Mouse (Mus musculus) forebrain, postnatal 0 days (tissue): ENCODE data around the gene Gtf2h1. TPM values are rescaled to one million over a fixed set of nuclear protein-coding genes. Genes with fewer than 3 reads are reported as not detected.
A peak's percentile ranks its signal among the peaks of the same experiment; 100 is the strongest.

Experiments
- ATAC-seq: fragments of 200-750 bp; cut with Nextera tagmentation; 2 replicates; pipeline ENCODE4 v1.8.0; 2017; ENCODE audit warnings: mild to moderate bottlenecking, moderate library complexity
- DNase-seq: peaks from one replicate; pipeline ENCODE4 v3.0.0-alpha.2; 2015
- H3K27ac ChIP-seq: fragments of 300-500 bp; sonication (generic); 2 replicates; pipeline ENCODE4 v1.5.1; 2014; ENCODE audit warnings: low read depth, mild to moderate bottlenecking, antibody characterized with exemption, low read length, moderate library complexity, mixed read lengths
- H3K27me3 ChIP-seq: fragments of 300-500 bp; sonication (generic); 2 replicates; pipeline ENCODE4 v1.6.1; 2014; ENCODE audit warnings: mild to moderate bottlenecking, low read length, mixed read lengths; ENCODE audit not compliant: insufficient read depth
- H3K36me3 ChIP-seq: fragments of 300-500 bp; sonication (generic); 2 replicates; pipeline ENCODE4 v1.6.1; 2014; ENCODE audit warnings: mild to moderate bottlenecking, moderate library complexity; ENCODE audit not compliant: insufficient read depth
- H3K4me1 ChIP-seq: fragments of 300-500 bp; sonication (generic); 2 replicates; pipeline ENCODE4 v1.6.1; 2014; ENCODE audit warnings: antibody characterized with exemption; ENCODE audit not compliant: insufficient read depth
- H3K4me2 ChIP-seq: fragments of 300-500 bp; sonication (generic); 2 replicates; pipeline ENCODE4 v1.6.1; 2014; ENCODE audit warnings: low read depth, mild to moderate bottlenecking, moderate library complexity
- H3K4me3 ChIP-seq: fragments of 300-500 bp; sonication (generic); 2 replicates; pipeline ENCODE4 v1.5.1; 2014; ENCODE audit warnings: low read depth, low read length, mixed read lengths
- H3K9ac ChIP-seq: fragments of 300-500 bp; sonication (generic); 2 replicates; pipeline ENCODE4 v1.6.1; 2014; ENCODE audit warnings: mild to moderate bottlenecking
- H3K9me3 ChIP-seq: fragments of 300-500 bp; sonication (generic); 2 replicates; pipeline ENCODE4 v1.6.1; 2016; ENCODE audit warnings: low read length
- CTCF ChIP-seq: sonication (generic); IDR thresholded peaks from 2 replicates; pipeline ENCODE4 v1.5.1; 2016; ENCODE audit warnings: antibody characterized with exemption, control low read depth, low read depth
- WGBS: fragments of 180-500 bp; shearing (Covaris S2); extraction: QIAGEN DNeasy Blood & Tissue Kit; methylation state at CpG from one replicate; pipeline ENCODE4 v1.1.7; 2014; 5-methylcytosine and 5-hydroxymethylcytosine counted together
- polyA plus RNA-seq: library from polyadenylated mRNA; unstranded; fragments of >200 nt; fragmentation: Nextera tagmentation; extraction: Ambion mirVana; gene quantifications from 2 replicates; pipeline ENCODE4 v1.2.1, GENCODE M21; 2015
- total RNA-seq: library from RNA; depleted of rRNA; stranded (reverse); fragments of >200 nt; gene quantifications from 2 replicates; pipeline ENCODE4 v1.2.3, GENCODE M21; 2014; rRNA removed

The Gtf2h1 gene
- total RNA-seq (58.2 and 60.1 TPM in 2 replicates), polyA plus RNA-seq (39.0 and 42.1 TPM in 2 replicates)

GRCm38 (mm10) chr7:46795287-46796205 lies at the start of gene Gtf2h1, which contains the start of gene Hps5:
Gene Gtf2h1, plus strand, starts transcription at chr7:46796103.
Gene Hps5, minus strand, starts transcription at chr7:46796064.
- no peaks in the 10 kb centered on the region for H3K9me3 ChIP-seq
- peaks cover 16% of the 10 kb centered on the region for H3K4me1 ChIP-seq
- 1% methylated on average over 74 of the region's 75 CpGs for WGBS
- H3K4me3 ChIP-seq = peak within 1 kb of the TSS; percentile 97
- peak within 1 kb of the TSS; percentile 94 for H3K9ac ChIP-seq
- H3K27ac ChIP-seq = peak within 1 kb of the TSS; percentile 91
- peak; percentile 98 for ATAC-seq
- TF ChIP-seq CTCF = no peak
- H3K27me3 ChIP-seq = no peaks in the 10 kb centered on the region
- peak within 1 kb of the TSS; percentile 91 for H3K4me2 ChIP-seq
- DNase-seq = peak; percentile 97
- H3K36me3 ChIP-seq = peaks cover 11% of the 10 kb centered on the region

- WGBS = 90% methylated on average over 7 of the region's 7 CpGs
- no peak for TF ChIP-seq CTCF
- H3K9me3 ChIP-seq = no peaks in the 10 kb centered on the region
- no peaks in the 10 kb centered on the region for H3K4me1 ChIP-seq
- no peak overlapping the region for H3K9ac ChIP-seq
- no peak overlapping the region for H3K4me2 ChIP-seq
- H3K36me3 ChIP-seq = no peaks in the 10 kb centered on the region
- DNase-seq (no peak), ATAC-seq (no peak)
- no peak overlapping the region for H3K4me3 ChIP-seq
- no peaks in the 10 kb centered on the region for H3K27me3 ChIP-seq
- no peak overlapping the region for H3K27ac ChIP-seq
These were observed 49.5 kb upstream of the Gtf2h1 start for GRCm38 (mm10) chr7:46746381-46746780.

- no peak for ATAC-seq
- H3K27me3 ChIP-seq = no peaks in the 10 kb centered on the region
- H3K4me3 ChIP-seq = no peak overlapping the region
- no peak for TF ChIP-seq CTCF
- no peak for DNase-seq
- no peak overlapping the region for H3K9ac ChIP-seq
- 31% methylated on average over 3 of the region's 3 CpGs for WGBS
- H3K4me1 ChIP-seq = no peaks in the 10 kb centered on the region
- H3K36me3 ChIP-seq = no peaks in the 10 kb centered on the region
- H3K27ac ChIP-seq = no peak overlapping the region
- no peaks in the 10 kb centered on the region for H3K9me3 ChIP-seq
- H3K4me2 ChIP-seq = no peak overlapping the region
These were observed 47.4 kb upstream of the Gtf2h1 start for GRCm38 (mm10) chr7:46748459-46748858.

GRCm38 (mm10) chr7:46751490-46751889 lies 44.4 kb upstream of the Gtf2h1 start, which contains the start of gene Saa2:
Gene Saa2, plus strand, starts transcription at chr7:46751790.
- Histone ChIP-seq H3K36me3 (no peaks in the 10 kb centered on the region), H3K4me2 (no peak within 1 kb of the TSS), H3K4me3 (no peak within 1 kb of the TSS), H3K9ac (no peak within 1 kb of the TSS), H3K4me1 (no peaks in the 10 kb centered on the region), H3K9me3 (no peaks in the 10 kb centered on the region), H3K27me3 (no peaks in the 10 kb centered on the region), H3K27ac (no peak within 1 kb of the TSS)
- no peak for DNase-seq
- ATAC-seq = no peak
- TF ChIP-seq CTCF = no peak
- WGBS = 76% methylated on average over 3 of the region's 3 CpGs

- no peak overlapping the region for H3K4me2 ChIP-seq
- no peak overlapping the region for H3K4me3 ChIP-seq
- H3K9ac ChIP-seq = no peak overlapping the region
- ATAC-seq (no peak), DNase-seq (no peak)
- H3K27ac ChIP-seq = no peak overlapping the region
- H3K4me1 ChIP-seq = no peaks in the 10 kb centered on the region
- TF ChIP-seq CTCF = no peak
- no peaks in the 10 kb centered on the region for H3K27me3 ChIP-seq
- WGBS = 72% methylated on average over 11 of the region's 11 CpGs
- peaks cover 52% of the 10 kb centered on the region for H3K36me3 ChIP-seq
- H3K9me3 ChIP-seq = no peaks in the 10 kb centered on the region
These were observed 34.7 kb upstream of the Gtf2h1 start for GRCm38 (mm10) chr7:46761049-46761795.

GRCm38 (mm10) chr7:46762601-46763000 lies 33.3 kb upstream of the Gtf2h1 start:
- H3K36me3 ChIP-seq = peaks cover 60% of the 10 kb centered on the region
- WGBS = 94% methylated on average over 5 of the region's 5 CpGs
- no peaks in the 10 kb centered on the region for H3K4me1 ChIP-seq
- H3K4me2 ChIP-seq = no peak overlapping the region
- DNase-seq = no peak
- H3K9me3 ChIP-seq = no peaks in the 10 kb centered on the region
- H3K27me3 ChIP-seq = no peaks in the 10 kb centered on the region
- no peak overlapping the region for H3K27ac ChIP-seq
- H3K4me3 ChIP-seq = no peak overlapping the region
- ATAC-seq = no peak
- no peak overlapping the region for H3K9ac ChIP-seq
- no peak for TF ChIP-seq CTCF
